Mouse (Mus musculus) frontal cortex, postnatal 36 days (tissue): ENCODE results near the gene Tmem270.

Experiments
- DNase-seq, 2 experiments: peaks; one replicate each; pipeline ENCODE4 v3.0.0; 2022; ENCODE audit warnings: low spot score in 2 of 2

Gene Tmem270

DNA sequence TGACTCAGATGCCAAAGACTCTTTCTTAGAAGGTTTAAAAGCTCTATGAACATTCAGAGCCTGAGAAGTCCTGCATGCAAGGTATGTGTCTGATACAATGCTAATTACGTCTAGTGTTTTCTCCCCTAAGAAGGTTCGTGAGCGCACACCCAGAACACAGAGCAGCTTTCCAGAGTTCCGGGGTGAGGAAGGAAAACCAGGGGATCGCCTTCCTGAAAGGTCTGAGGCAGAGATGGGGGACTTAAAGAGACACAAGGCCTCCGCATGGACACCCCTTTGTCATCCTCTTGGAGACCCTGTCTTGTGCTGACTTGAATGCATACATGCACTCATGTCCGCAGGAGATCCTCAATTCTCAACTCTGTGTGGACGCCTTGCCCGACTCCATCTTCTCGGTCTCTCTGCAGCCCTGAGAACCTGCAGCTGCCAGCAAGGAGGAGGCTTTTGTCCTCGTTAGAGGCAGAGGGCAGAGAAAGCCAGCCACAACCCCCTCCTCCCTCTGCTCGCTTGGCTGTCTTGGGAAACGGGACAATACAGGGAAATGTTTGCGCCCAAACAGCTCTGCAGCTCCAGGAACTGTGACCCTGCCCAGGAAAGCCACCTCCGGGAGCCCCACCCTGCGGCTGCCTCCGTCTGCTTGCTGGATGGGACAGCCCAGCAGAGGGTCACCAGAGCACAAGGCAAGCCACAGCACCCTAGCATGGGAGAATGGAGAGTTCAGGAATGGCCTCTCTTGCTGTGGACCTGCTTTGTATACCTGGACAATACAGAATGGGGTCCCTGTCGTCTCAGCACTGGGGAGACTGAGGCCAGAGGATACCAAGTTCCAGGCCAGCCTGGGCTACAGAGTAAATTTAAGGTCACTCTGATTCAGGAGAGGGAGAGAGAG, 18.8 kb downstream of the Tmem270 start:
- DNase-seq: no peak

DNA sequence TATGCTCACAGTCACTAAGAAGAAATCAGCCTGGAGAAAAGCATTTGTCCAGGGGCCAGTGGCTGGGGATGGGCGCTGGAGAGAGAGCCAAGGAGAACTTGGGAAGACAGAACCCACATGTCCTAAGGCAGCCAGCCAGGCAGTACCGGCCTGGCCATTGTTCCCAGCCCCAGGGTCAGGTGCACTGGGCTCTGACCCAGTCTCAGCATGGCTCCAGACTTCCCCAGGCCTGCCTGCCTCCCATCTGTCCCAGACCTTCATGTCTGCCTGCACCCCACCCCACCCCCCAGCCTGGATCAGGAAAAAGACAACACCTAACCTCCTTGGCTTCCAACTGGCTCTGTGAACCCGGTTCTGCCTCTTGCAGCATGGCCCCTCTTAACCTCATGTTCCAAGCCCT, 23.5 kb downstream of the Tmem270 start:
- DNase-seq: no peak

DNA sequence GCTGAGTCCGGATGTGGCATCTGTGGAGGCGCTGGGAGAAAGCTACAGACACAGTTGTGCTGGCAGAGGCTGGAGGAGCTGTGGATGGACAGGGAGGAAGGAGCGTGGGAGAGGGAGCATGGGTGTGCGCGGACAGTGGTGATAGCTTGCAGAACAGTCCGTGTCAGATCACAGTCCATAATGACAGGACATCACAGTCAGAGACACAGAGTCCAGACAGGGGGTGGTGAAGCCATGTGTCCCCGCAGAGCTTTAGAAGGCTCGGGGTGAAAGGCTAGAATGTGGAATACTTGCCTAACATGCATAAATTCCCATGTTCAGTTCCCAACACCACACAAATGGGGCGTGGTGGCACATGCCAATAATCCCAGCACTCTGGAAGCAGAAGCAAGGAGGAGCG, 29.7 kb downstream of the Tmem270 start:
- no peak for DNase-seq

DNA sequence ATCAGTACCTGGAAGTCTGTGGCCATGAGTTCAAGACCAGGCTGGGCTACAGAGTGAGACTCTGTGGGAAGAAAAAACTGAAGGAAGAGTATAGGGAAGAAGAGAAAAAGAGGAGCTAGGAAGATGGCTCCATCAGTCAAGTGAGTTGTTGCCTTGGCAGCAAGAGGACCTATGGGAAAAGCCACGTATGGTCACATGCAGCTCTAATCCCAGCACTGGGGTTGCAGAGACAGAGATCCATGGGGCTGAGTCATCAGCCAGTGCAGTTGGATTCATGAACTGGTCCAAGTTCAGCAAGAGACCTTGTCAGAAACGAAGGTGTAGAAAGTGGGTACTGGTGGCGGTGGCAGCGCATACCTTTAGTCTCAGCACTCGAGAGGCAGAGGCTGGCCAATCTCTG, 31.3 kb downstream of the Tmem270 start:
- no peak for DNase-seq

DNA sequence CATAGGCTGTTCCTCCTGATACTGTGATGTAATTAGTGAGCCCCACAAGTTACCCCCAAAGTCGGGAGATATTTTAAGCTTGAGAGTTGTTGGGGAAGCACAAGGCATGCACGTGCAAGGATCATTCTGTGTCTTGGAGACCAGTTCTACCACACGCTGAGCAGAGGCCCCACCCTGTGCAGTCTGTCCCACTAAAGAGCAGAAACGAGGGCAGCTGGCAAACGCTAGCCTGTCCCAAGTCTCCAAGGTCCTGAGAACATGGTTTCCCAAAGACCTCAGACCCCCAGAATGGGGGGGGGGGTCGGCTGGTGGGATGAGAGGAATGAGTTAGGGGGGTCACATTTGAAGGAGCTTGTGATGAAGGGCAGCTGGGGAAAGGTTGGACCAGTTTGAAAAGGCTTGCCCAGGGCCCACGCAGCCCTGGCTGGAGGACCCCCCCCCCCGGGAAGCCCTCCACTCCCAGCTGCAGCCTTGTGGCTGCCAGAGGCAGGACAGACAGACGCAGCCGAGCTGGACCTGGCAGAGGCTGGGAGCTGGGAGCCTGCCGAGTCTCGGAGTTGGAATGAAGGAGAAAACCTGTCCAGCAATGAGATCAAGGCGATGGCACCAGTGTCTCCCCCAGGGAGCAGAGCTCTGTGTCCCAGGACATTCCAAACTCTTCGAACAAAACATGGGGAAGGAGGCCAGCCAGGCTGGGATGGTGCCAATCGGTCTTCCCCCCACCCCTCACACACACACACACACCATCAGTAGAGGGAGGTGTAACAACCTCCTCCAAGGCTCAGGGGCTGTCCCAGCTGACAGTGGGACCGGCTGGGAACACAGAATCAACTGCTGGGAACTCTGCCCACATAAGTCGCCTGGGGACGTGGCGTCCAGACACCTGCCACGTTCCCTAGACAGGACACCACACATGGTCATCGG, 32.3 kb downstream of the Tmem270 start:
- no peak for DNase-seq

DNA sequence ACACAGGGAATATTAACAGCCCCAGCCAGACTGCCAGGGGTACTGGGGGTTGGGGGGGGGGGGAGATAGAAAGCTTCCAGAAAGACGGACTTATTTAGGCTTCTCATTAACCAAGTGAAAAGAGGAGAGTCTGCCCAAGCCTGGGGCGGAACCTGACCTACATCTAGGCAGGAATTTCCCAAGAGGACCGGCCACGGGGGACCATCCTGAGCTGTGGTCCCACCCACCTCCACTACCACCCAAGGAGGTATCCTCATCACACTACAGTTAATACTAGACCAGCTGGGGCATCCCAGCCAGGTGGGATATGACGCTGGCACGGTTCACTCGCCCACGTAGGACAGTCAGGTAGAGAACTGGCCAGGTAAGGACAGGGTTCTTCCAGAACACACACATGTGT, 33.5 kb downstream of the Tmem270 start:
- DNase-seq: no peak

DNA sequence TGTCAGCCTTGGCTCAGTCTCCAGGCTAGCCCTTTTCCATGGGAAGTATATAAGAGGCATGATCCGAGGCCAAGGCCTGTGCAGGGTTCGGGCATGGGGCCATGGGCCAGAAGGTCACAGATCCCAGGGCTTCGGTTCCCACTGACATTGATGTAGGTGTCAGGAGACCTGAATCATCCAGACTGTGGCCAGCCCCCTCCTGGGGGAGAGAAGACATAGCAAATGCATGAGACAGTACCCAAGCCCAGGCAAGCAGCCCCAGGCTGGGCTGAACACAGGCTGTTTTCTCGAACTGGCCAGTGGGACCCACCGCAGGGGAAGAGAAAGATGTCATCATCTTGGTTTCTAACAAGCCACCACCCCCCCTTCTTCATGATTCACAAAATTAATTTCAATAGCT, 33.9 kb downstream of the Tmem270 start:
- no peak for DNase-seq

DNA sequence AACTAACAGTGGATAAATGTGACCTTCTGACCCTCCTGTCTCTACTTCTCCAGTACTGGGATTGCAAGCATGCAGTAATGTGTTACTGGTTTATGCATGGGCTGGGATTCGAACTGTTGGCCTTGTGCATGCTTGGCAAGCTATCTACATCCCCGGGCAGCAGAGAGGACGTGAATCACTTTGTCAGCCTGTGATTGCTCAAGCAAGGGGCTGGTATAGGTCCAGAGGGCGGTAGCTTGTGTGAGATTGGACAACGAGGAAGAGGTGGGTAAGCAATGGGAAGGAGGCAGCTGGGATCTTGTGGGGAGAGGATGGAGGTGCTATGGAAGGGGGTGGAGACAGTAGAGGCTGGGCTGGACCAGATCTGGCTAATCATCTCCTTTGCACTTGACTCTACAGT, 38.0 kb downstream of the Tmem270 start:
- no peak for DNase-seq

DNA sequence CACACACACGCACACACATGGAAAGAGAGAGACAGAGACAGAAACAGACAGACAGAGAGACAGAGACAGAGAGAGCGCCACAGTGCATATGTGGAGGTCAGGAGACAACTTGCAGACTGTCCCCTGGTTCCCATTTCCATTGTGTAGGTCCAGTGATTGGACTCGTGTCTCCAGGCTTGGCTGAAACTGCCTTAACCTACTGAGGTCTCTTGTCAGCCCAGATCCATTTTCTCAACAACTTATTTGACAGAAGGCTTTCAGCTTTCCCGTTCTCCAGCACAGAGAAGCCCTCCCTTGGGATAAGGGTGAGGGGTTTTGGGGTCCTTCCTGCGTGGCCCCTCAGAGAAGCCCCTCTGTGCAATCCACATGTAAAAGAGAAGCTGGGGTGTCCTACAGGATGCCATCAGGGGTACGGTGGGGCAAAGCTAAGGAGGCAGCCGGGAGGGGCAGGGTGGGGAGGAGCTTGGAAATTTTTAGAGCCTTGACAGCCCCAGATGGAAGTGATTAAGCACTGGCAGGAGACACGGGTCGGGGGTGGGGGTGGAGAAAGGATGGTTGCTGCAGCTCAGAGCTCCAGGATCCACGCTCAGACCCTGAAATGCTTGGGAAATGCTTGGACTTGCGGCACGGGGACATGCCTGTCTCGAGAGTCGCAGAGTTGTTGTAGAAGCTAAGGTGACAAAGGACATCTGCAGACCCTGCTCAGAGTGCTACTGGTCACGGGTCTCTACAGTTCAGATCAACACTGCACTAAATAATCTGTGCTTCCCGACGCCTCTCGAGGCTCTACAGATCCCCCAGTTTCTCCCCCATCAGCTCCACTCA, 39.0 kb downstream of the Tmem270 start:
- DNase-seq: no peak

DNA sequence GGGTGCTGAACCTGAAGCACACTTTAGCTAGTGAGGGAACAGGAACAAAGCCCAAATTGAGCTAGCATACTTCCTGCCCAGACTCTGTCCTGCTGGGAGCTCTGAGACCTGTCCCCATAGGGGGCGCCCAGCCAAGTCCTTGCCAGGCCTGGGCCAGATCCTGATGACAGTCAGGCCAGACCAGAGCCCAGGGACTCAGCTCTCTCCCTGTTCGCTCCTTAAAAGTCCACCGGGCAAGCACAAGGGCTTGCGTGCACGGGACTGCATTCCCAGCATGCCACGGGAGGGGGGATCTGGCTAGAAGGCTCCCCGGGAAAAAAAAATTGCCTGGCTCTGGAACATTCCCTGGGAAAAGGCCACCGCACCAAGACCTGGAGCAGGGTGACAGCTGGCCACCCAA, 41.4 kb downstream of the Tmem270 start:
- DNase-seq: no peak

DNA sequence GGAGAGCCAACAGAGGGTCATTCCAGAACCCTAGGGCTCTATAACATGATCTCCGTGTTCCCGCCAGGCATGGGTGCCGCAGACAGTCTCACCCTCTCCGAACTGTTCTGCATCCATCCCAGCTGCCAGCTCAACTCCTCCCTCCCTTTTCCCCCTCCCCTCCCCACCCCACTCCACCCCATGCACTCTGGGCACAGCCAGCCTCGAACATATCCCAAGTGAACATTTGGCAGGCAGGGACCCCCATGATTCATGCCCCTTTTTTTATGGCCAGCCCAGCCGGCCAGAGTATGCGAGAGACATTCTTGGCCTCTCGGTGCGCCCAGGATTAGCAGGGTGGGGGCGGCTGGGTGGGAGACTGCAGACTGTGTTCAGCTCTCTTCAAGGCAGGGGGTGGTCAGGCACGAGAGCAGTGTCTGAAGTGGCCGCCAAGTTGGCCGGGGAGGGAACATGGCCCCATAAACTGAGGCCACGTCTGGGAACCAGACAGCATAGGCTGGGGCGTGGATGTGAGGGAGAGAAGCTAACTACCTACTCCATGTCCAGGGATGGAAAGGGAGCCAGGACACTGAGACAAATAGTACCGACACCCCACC, 44.5 kb downstream of the Tmem270 start:
- DNase-seq: no peak

DNA sequence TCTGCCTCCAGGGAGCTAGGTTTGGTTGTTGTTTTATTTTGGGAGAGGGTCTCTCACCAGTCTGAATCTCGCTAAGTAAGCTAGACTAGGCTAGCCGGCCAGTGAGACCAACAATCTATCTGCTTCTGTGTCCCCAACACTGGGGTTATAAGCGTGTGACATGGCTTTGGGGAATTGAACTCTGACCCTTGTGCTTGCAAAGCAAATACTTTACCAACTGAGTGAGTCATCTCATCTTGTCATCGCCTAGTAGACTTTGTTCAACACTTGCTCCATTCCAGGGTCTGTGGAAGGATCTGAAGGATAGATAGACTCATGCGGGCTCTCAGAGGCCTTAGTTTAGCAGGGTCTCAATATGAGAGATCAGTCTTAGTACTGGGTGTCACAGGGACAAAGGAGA, 47.3 kb downstream of the Tmem270 start:
- DNase-seq: no peak

DNA sequence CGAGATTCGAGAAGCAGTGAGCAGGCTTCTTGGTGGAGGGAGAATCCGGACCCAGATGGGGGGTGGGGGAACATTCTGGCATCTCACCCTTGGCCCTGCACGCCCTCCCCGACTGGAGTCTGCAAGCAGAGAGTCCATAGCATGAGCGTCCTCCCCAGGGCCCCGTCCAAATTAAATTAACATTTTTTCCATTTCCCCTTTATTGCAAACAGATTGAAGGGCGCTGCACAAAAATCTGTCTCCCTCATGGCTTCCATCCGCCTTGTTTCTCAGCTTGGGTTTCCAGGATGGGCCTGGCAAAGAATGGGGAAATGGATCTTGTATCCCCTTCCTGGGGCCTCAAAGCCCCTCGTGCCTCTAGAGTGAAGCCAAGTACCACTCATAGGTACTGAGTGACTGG, 48.2 kb downstream of the Tmem270 start:
- no peak for DNase-seq

DNA sequence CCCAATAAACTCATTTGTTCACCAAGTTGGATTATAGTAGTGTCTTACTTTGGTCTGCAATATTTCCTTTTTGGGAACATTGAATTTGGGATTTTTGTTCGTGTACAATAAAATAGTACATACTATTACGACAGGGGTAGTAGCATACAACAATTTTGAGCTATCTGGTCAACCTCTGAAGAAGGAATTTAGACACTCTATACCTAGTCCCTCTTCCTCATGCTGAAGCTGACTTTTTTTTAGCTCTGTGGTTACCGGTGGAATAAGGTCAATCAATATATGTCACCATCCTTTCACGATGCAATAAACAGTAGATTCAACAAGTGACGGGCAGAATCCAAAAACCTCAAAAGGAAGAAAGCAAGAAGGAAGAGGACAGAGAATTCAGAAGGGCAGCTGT, 53.7 kb downstream of the Tmem270 start:
- no peak for DNase-seq
